Mouse (Mus musculus): ENCODE results near the gene Atpif1. TPM values are rescaled to one million over a fixed set of nuclear protein-coding genes. Genes with fewer than 3 reads are reported as not detected.
"Not testable (repeated sequence)": the region's sequence is repeated elsewhere in the genome, so short reads cannot be mapped to it uniquely, and the experiment has no call there.

Atpif1 gene
- total RNA-seq, 2 experiments from 2014 or later, result 857 to 1,252 TPM

DNA sequence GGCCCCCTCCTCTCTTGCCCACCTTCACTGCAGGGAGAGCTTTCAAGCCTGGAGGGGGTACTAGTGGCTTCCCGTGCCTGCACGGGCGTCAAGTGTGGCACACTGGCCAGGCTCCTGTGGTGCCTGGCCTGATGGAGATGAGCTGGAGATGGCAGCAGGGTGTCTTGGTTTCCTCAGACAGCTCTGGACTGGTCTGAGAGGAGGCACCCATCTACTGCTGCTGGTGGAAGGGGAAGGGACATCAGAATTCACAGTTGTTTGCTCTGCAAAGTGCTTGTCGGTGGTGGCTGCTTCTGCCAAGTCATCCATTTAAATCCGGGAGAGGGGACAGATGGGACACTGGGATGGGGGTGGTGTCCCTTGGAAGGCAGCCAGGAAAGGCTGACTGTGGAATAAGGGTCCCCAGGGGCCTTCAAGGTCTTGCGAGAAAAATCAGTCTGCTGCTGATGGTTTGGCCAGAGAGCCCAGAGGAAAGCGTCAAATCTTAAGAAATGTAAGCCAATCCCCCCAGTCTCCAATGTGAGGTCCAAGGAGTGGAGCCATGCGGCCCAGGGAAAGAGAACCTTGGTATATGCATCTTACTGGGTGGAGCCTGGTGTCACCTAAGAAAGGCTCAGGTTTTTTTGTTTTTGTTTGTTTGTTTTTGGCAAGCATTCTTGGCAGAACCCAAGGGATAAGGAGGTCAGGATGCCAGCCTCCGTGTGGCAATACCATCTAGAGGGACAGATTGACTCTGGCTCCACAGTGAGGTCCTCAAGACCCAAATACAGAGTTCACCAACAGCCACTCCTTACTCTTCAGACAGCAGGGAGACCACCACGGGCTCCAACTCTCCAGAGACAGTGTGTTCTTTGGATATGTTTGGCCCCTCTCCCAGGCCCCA is 41.0 kb downstream of the Atpif1 start:
- no peak for ATAC-seq (replicated peaks; ENCODE audit: poor library complexity, severe bottlenecking)

DNA sequence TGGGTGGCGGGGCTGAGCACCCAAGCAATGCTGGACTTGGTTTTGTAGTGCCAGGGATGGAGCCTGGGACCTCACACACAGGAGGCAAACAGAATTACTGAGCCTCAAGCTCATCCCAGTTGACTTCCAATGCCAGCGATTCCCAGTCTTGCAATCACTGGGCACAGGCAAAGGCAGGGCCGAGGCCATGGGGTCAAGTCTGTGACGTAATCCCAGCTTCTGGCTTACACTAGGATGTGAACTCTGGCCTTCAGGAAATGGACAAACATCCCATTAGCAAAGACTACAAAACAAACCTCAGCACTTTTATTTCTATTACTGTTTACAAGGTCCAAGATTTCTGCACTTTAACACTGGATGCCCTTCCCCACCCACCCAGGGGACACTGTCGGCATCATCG is 41.7 kb downstream of the Atpif1 start:
- no peak for ATAC-seq (replicated peaks; ENCODE audit: poor library complexity, severe bottlenecking)

- no peak for ATAC-seq (replicated peaks; ENCODE audit: poor library complexity, severe bottlenecking)
Observed at GRCm38 (mm10) chr4:132491057-132491456, 42.4 kb downstream of the Atpif1 start.

DNA sequence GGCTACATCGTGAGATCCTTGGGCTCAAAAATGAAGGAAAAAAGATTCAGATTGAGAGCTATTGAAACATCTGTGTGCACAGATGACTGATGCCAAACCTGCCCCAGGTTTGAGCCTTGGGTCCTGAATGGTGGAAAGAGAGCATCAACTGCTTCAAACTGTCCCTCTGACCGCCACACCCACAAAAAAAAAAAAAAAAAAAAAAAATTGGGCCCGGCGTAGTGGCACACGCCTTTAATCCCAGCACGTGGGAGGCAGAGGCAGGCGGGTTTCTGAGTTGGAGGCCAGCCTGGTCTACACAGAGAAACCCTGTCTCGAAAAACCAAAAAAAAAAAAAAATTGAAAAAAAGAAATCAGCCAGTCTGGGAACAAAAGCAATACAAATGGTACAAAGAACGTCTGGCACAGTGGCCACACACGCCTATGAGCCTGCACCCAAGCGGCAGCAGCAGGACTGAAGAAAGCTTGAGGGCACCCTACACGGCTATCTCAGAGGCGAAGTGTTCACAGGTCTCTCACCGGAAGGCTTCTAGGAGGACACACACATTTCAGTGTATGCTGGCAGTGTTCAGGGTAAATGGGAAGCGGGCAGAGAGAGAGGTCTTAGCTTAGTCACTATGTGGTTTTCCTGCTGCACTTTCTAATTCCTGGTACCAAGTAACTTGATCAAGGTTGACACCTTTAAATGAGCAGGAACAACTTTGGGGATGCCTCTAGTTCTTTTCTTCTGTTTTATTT is 43.0 kb downstream of the Atpif1 start:
- ATAC-seq (replicated peaks; ENCODE audit: poor library complexity, severe bottlenecking), result peak; percentile 41

- no peak for ATAC-seq (replicated peaks; ENCODE audit: poor library complexity, severe bottlenecking)
Observed at GRCm38 (mm10) chr4:132488976-132489375, 44.5 kb downstream of the Atpif1 start.

DNA sequence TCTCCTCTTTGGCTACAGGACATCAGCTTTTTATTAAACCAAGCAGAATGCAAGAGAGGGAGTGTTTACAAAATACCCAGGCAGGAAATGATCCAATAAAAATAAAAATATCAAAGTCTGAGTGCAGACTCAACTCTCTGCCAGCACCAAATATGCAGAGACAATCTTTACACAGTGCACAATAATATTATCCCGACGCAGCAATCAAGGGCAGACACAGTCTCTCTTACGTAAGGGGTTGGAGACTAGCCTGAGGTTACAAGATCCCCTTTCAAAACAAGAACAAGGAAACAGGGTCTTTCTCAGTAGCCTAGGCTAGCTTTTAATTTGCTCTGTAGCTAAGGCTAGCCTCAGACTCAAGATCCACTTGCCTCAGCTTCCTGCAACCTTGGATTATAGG is 44.9 kb downstream of the Atpif1 start:
- peak; percentile 35; the same call in 1 of the 2 replicates for ATAC-seq (replicated peaks; ENCODE audit: poor library complexity, severe bottlenecking)

- no peak for ATAC-seq (replicated peaks; ENCODE audit: poor library complexity, severe bottlenecking)
Observed at GRCm38 (mm10) chr4:132484820-132485219, 48.6 kb downstream of the Atpif1 start.

DNA sequence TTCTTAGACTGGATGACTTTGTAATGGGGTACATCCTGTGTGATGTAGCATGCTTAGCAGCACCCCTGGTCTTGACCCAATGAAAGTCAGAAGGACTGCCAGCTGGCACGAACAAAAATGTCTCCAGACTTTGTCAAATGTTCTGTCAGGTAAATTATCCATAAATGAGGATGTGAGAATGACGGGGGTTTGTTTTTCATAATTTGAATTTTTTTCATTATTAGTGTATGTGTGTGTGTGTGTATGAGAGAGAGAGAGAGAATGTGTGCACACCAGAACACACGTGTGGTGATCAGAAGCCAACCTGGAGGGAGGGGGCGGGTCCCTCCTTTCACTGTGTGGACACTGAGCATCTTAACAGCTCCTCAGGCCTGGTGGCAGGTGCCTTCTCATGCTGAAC is 49.2 kb downstream of the Atpif1 start:
- ATAC-seq (replicated peaks; ENCODE audit: poor library complexity, severe bottlenecking), result no peak

GRCm38 (mm10) chr4:132482956-132483608 is 50.4 kb downstream of the Atpif1 start:
- ATAC-seq (replicated peaks; ENCODE audit: poor library complexity, severe bottlenecking), result no peak

DNA sequence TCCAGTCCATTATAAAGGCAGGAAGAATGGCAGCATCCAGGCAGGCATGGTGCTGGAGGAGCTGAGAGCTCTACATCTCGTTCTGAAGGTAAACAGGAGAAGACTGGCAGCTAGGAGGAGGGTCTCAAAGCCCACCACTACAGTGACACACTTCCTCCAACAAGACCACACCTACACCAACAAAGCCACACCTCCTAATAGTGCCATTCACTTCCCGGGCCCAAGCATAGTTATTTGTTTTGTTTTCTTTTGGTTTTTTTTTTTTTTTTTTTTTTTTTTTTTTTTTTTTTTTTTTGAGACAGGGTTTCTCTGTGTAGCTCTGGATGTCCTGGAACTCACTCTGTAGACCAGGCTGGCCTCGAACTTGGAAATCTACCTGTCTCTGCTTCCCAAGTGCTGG is 51.4 kb downstream of the Atpif1 start:
- ATAC-seq (replicated peaks; ENCODE audit: poor library complexity, severe bottlenecking), result not testable (repeated sequence)

Other genes with a start within 250 kb of the Atpif1 start
- 3.2 TPM in 1 of 2 replicates, not detected in the other for gene Rab42, start 230.3 kb downstream of the Atpif1 start, total RNA-seq (2014; fragmentation: Nextera tagmentation)
- not detected in 2 replicates for gene Rab42, start 230.3 kb downstream of the Atpif1 start, total RNA-seq (2017)
- 29.7 and 36.3 TPM in 2 replicates for gene Trnau1ap, start 204.1 kb downstream of the Atpif1 start, total RNA-seq (2014; fragmentation: Nextera tagmentation)
- gene Trnau1ap, start 204.1 kb downstream of the Atpif1 start, total RNA-seq (2017), result 37.8 and 54.9 TPM in 2 replicates
- 58.8 and 68.9 TPM in 2 replicates for gene Rcc1, start 180.1 kb downstream of the Atpif1 start, total RNA-seq (2014; fragmentation: Nextera tagmentation)
- gene Rcc1, start 180.1 kb downstream of the Atpif1 start, total RNA-seq (2017), result 46.8 and 53.3 TPM in 2 replicates
- 29.2 and 36.8 TPM in 2 replicates for gene Phactr4, start 111.2 kb downstream of the Atpif1 start, total RNA-seq (2014; fragmentation: Nextera tagmentation)
- gene Phactr4, start 111.2 kb downstream of the Atpif1 start, total RNA-seq (2017), result 4.2 and 8.1 TPM in 2 replicates
- 9.2 and 16.1 TPM in 2 replicates for gene Med18, start 69.7 kb downstream of the Atpif1 start, total RNA-seq (2014; fragmentation: Nextera tagmentation)
- gene Med18, start 69.7 kb downstream of the Atpif1 start, total RNA-seq (2017), result 9.9 and 16.2 TPM in 2 replicates
- 3.4 and 3.9 TPM in 2 replicates for gene Sesn2, start 23.2 kb downstream of the Atpif1 start, total RNA-seq (2014; fragmentation: Nextera tagmentation)
- gene Sesn2, start 23.2 kb downstream of the Atpif1 start, total RNA-seq (2017), result 2.1 and 2.9 TPM in 2 replicates
- 136 and 140 TPM in 2 replicates for gene Dnajc8, start 1.9 kb upstream of the Atpif1 start, total RNA-seq (2014; fragmentation: Nextera tagmentation)
- gene Dnajc8, start 1.9 kb upstream of the Atpif1 start, total RNA-seq (2017), result 369 and 376 TPM in 2 replicates
- 2.4 TPM in 2 replicates for gene Ptafr, start 30.4 kb upstream of the Atpif1 start, total RNA-seq (2014; fragmentation: Nextera tagmentation)
- 1.2 and 1.4 TPM in 2 replicates for gene Ptafr, start 30.4 kb upstream of the Atpif1 start, total RNA-seq (2017)
- 37.0 and 42.0 TPM in 2 replicates for gene Eya3, start 105.3 kb upstream of the Atpif1 start, total RNA-seq (2014; fragmentation: Nextera tagmentation)
- gene Eya3, start 105.3 kb upstream of the Atpif1 start, total RNA-seq (2017), result 37.1 and 38.9 TPM in 2 replicates
- gene Xkr8, start 198.9 kb upstream of the Atpif1 start, total RNA-seq (2014; fragmentation: Nextera tagmentation), result 2.9 and 4.4 TPM in 2 replicates
- 5.1 and 15.0 TPM in 2 replicates for gene Xkr8, start 198.9 kb upstream of the Atpif1 start, total RNA-seq (2017)
- 0.47 TPM in 1 of 2 replicates, not detected in the other for gene Smpdl3b, start 223.6 kb upstream of the Atpif1 start, total RNA-seq (2014; fragmentation: Nextera tagmentation)
- gene Smpdl3b, start 223.6 kb upstream of the Atpif1 start, total RNA-seq (2017), result 1.7 TPM in 1 of 2 replicates, not detected in the other
- gene Rpa2, start 234.7 kb upstream of the Atpif1 start, total RNA-seq (2014; fragmentation: Nextera tagmentation), result 87.0 and 114 TPM in 2 replicates
- gene Rpa2, start 234.7 kb upstream of the Atpif1 start, total RNA-seq (2017), result 66.8 and 69.9 TPM in 2 replicates